Mouse (Mus musculus) lung, postnatal 0 days (tissue): ENCODE results near the gene Fbxl18. TPM values are rescaled to one million over a fixed set of nuclear protein-coding genes. Genes with fewer than 3 reads are reported as not detected.
A peak's percentile ranks its signal among the peaks of the same experiment; 100 is the strongest.

Experiments used
- ATAC-seq: fragments of 200-750 bp; cut with Nextera tagmentation; 2 replicates; pipeline ENCODE4 v1.8.0; 2017; ENCODE audit warnings: moderate library complexity
- DNase-seq: peaks from one replicate; pipeline ENCODE4 v3.0.0-alpha.2; 2016; ENCODE audit warnings: low spot score
- H3K27ac ChIP-seq: fragments of 300-500 bp; sonication (generic); 2 replicates; pipeline ENCODE4 v1.5.1; 2014; ENCODE audit warnings: antibody characterized with exemption, mild to moderate bottlenecking, low read length, mixed read lengths
- H3K27me3 ChIP-seq: fragments of 300-500 bp; sonication (generic); replicated peaks from 2 replicates; pipeline ENCODE4 v1.6.1; 2014; ENCODE audit warnings: low read length, mixed read lengths; ENCODE audit not compliant: insufficient read depth
- H3K36me3 ChIP-seq: fragments of 300-500 bp; sonication (generic); 2 replicates; pipeline ENCODE4 v1.6.1; 2014; ENCODE audit warnings: low read length, mixed read lengths; ENCODE audit not compliant: insufficient read depth
- H3K4me1 ChIP-seq: fragments of 300-500 bp; sonication (generic); 2 replicates; pipeline ENCODE4 v1.6.1; 2014; ENCODE audit warnings: antibody characterized with exemption, low read depth, low read length, mixed read lengths; ENCODE audit not compliant: insufficient read depth
- H3K4me2 ChIP-seq: fragments of 300-500 bp; sonication (generic); replicated peaks from 2 replicates; pipeline ENCODE4 v1.6.1; 2014; ENCODE audit warnings: low read depth, mild to moderate bottlenecking, low read length, moderate library complexity, mixed read lengths
- H3K4me3 ChIP-seq: fragments of 300-500 bp; sonication (generic); 2 replicates; pipeline ENCODE4 v1.5.1; 2014; ENCODE audit warnings: low read depth, low read length
- H3K9ac ChIP-seq: fragments of 300-500 bp; sonication (generic); replicated peaks from 2 replicates; pipeline ENCODE4 v1.6.1; 2014; ENCODE audit warnings: low read depth, mild to moderate bottlenecking
- H3K9me3 ChIP-seq: fragments of 300-500 bp; sonication (generic); 2 replicates; pipeline ENCODE4 v1.6.1; 2016; ENCODE audit warnings: low read length, mixed read lengths
- CTCF ChIP-seq: IDR thresholded peaks from 2 replicates; pipeline ENCODE4 v1.5.1; 2016; ENCODE audit warnings: antibody characterized with exemption, mild to moderate bottlenecking
- EP300 ChIP-seq: IDR thresholded peaks from 2 replicates; pipeline ENCODE4 v1.6.1; 2016; ENCODE audit warnings: antibody characterized with exemption, mild to moderate bottlenecking, control low read depth
- WGBS: fragments of 180-500 bp; shearing (Covaris S2); extraction: QIAGEN DNeasy Blood & Tissue Kit; methylation state at CpG from one replicate; pipeline ENCODE4 v1.1.7; 2014; 5-methylcytosine and 5-hydroxymethylcytosine counted together
- polyA plus RNA-seq: library from polyadenylated mRNA; unstranded; fragments of >200 nt; fragmentation: Nextera tagmentation; extraction: Ambion mirVana; gene quantifications from 2 replicates; pipeline ENCODE4 v1.2.1, GENCODE M21; 2015

Gene Fbxl18
- polyA plus RNA-seq, 1 experiment from 2014 or later, result 6.3 TPM

GRCm38 (mm10) chr5:142911629-142912028 is 16.4 kb upstream of the Fbxl18 start:
- no peak for DNase-seq
- no peaks in the 10 kb centered on the region for H3K9me3 ChIP-seq
- H3K4me2 ChIP-seq, result no peak overlapping the region
- H3K9ac ChIP-seq, result no peak overlapping the region
- H3K27ac ChIP-seq, result 0 out of 2 replicates have a peak overlapping the region, but pooled peaks have one; percentile 5
- no peak overlapping the region for H3K4me3 ChIP-seq
- H3K27me3 ChIP-seq, result no peaks in the 10 kb centered on the region
- peaks cover 34% of the 10 kb centered on the region for H3K4me1 ChIP-seq
- TF ChIP-seq CTCF (no peak), EP300 (no peak)
- no peaks in the 10 kb centered on the region for H3K36me3 ChIP-seq
- ATAC-seq, result no peak
- WGBS, result 85% methylated on average over 2 of the region's 2 CpGs

- Histone ChIP-seq H3K27ac (peak overlapping the region; percentile 100), H3K9ac (peak overlapping the region; percentile 9; the same call in 1 of the 2 replicates), H3K4me1 (peaks cover 34% of the 10 kb centered on the region), H3K36me3 (peaks cover 9% of the 10 kb centered on the region), H3K27me3 (no peaks in the 10 kb centered on the region), H3K9me3 (no peaks in the 10 kb centered on the region), H3K4me2 (peak overlapping the region; percentile 80), H3K4me3 (no peak overlapping the region)
- WGBS, result 15% methylated on average over 8 of the region's 8 CpGs
- DNase-seq (peak; percentile 93), ATAC-seq (peak; percentile 43)
- no peak for TF ChIP-seq CTCF
- peak; percentile 94 for TF ChIP-seq EP300
Measured at GRCm38 (mm10) chr5:142909576-142910278, 14.5 kb upstream of the Fbxl18 start.

GRCm38 (mm10) chr5:142908941-142909575 is 13.8 kb upstream of the Fbxl18 start:
- H3K4me1 ChIP-seq, result peaks cover 34% of the 10 kb centered on the region
- peak overlapping the region; percentile 9 for H3K9ac ChIP-seq
- H3K9me3 ChIP-seq, result no peaks in the 10 kb centered on the region
- no peak for TF ChIP-seq CTCF
- TF ChIP-seq EP300, result no peak
- H3K4me3 ChIP-seq, result no peak overlapping the region
- H3K4me2 ChIP-seq, result peak overlapping the region; percentile 80
- ATAC-seq (no peak), DNase-seq (peak; percentile 69)
- WGBS, result 8% methylated on average over 5 of the region's 5 CpGs
- no peaks in the 10 kb centered on the region for H3K27me3 ChIP-seq
- H3K27ac ChIP-seq, result peak overlapping the region; percentile 100
- H3K36me3 ChIP-seq, result peaks cover 16% of the 10 kb centered on the region

GRCm38 (mm10) chr5:142907803-142908559 is 12.8 kb upstream of the Fbxl18 start:
- Histone ChIP-seq H3K4me2 (peak overlapping the region; percentile 80), H3K9me3 (no peaks in the 10 kb centered on the region), H3K36me3 (peaks cover 24% of the 10 kb centered on the region), H3K9ac (peak overlapping the region; percentile 80; the same call in 1 of the 2 replicates), H3K4me3 (peak overlapping the region; percentile 100; the same call in 1 of the 2 replicates), H3K27ac (peak overlapping the region; percentile 100), H3K4me1 (peaks cover 34% of the 10 kb centered on the region), H3K27me3 (no peaks in the 10 kb centered on the region)
- TF ChIP-seq CTCF, result no peak
- no peak for TF ChIP-seq EP300
- ATAC-seq (no peak), DNase-seq (peak; percentile 80)
- WGBS, result 26% methylated on average over 5 of the region's 5 CpGs

- H3K4me2 ChIP-seq, result peak overlapping the region; percentile 80
- WGBS, result 8% methylated on average over 14 of the region's 14 CpGs
- H3K27me3 ChIP-seq, result no peaks in the 10 kb centered on the region
- H3K4me1 ChIP-seq, result peaks cover 34% of the 10 kb centered on the region
- DNase-seq (peak; percentile 90), ATAC-seq (0 out of 2 replicates have a peak, but pooled peaks have one; percentile 0)
- peak overlapping the region; percentile 100 for H3K4me3 ChIP-seq
- TF ChIP-seq EP300 (peak; percentile 7; the same call in 1 of the 2 replicates), CTCF (no peak)
- peak overlapping the region; percentile 100 for H3K27ac ChIP-seq
- peak overlapping the region; percentile 80 for H3K9ac ChIP-seq
- H3K9me3 ChIP-seq, result no peaks in the 10 kb centered on the region
- peaks cover 31% of the 10 kb centered on the region for H3K36me3 ChIP-seq
Measured at GRCm38 (mm10) chr5:142907048-142907802, 12.0 kb upstream of the Fbxl18 start.
